Mouse (Mus musculus): ENCODE measurements around the gene Ppp1cb. TPM values are rescaled to one million over a fixed set of nuclear protein-coding genes. Genes with fewer than 3 reads are reported as not detected.

The Ppp1cb gene
- polyA plus RNA-seq, 1 experiment = 236 TPM

GRCm38 (mm10) chr5:32446810-32447209 is 11.8 kb upstream of the Ppp1cb start:
- peaks cover 11% of the 10 kb centered on the region for H3K4me1 ChIP-seq (ENCODE audit: control insufficient read depth, insufficient read depth, low read length)
- no peak overlapping the region for H3K27ac ChIP-seq (ENCODE audit: insufficient read depth, low read length)
- no peak overlapping the region for H3K4me3 ChIP-seq (replicated peaks; ENCODE audit: insufficient read depth, low read depth, low read length)
- no peaks in the 10 kb centered on the region for H3K27me3 ChIP-seq (ENCODE audit: control insufficient read depth, insufficient read depth, low read length)
- TF ChIP-seq POLR2A (IDR thresholded peaks at IDR 0.05; ENCODE audit: borderline replicate concordance, insufficient read depth, low read length) (no peak), CTCF (IDR thresholded peaks at IDR 0.05; ENCODE audit: borderline replicate concordance, insufficient read depth, low read depth, low read length) (no peak)
- no peak for DNase-seq

GRCm38 (mm10) chr5:32459251-32459881 is 723 bp downstream of the Ppp1cb start:
- H3K27me3 ChIP-seq (ENCODE audit: control insufficient read depth, insufficient read depth, low read length) = no peaks in the 10 kb centered on the region
- TF ChIP-seq CTCF (IDR thresholded peaks at IDR 0.05; ENCODE audit: borderline replicate concordance, insufficient read depth, low read depth, low read length) = no peak
- no peak for TF ChIP-seq POLR2A (IDR thresholded peaks at IDR 0.05; ENCODE audit: borderline replicate concordance, insufficient read depth, low read length)
- peak overlapping the region; percentile 100 for H3K4me3 ChIP-seq (replicated peaks; ENCODE audit: insufficient read depth, low read depth, low read length)
- WGBS = under 1% methylated on average over 63 of the region's 63 CpGs
- peaks cover 3% of the 10 kb centered on the region; the same call in 1 of the 2 replicates for H3K4me1 ChIP-seq (ENCODE audit: control insufficient read depth, insufficient read depth, low read length)
- no peak for DNase-seq
- H3K27ac ChIP-seq (ENCODE audit: insufficient read depth, low read length) = peak overlapping the region; percentile 74

- peaks cover 3% of the 10 kb centered on the region; the same call in 1 of the 2 replicates for H3K4me1 ChIP-seq (ENCODE audit: control insufficient read depth, insufficient read depth, low read length)
- WGBS = under 1% methylated on average over 19 of the region's 19 CpGs
- no peaks in the 10 kb centered on the region for H3K27me3 ChIP-seq (ENCODE audit: control insufficient read depth, insufficient read depth, low read length)
- H3K4me3 ChIP-seq (replicated peaks; ENCODE audit: insufficient read depth, low read depth, low read length) = peak overlapping the region; percentile 100
- no peak overlapping the region for H3K27ac ChIP-seq (ENCODE audit: insufficient read depth, low read length)
- TF ChIP-seq POLR2A (IDR thresholded peaks at IDR 0.05; ENCODE audit: borderline replicate concordance, insufficient read depth, low read length) (no peak), CTCF (IDR thresholded peaks at IDR 0.05; ENCODE audit: borderline replicate concordance, insufficient read depth, low read depth, low read length) (no peak)
- DNase-seq = peak in 1 of 2 experiments; percentile 32
These were observed 1.5 kb downstream of the Ppp1cb start for GRCm38 (mm10) chr5:32459882-32460751.

GRCm38 (mm10) chr5:32460973-32461372 is 2.3 kb downstream of the Ppp1cb start:
- DNase-seq = no peak

GRCm38 (mm10) chr5:32472332-32473028 is 13.8 kb downstream of the Ppp1cb start:
- TF ChIP-seq CTCF (IDR thresholded peaks at IDR 0.05; ENCODE audit: borderline replicate concordance, insufficient read depth, low read depth, low read length) (no peak), POLR2A (IDR thresholded peaks at IDR 0.05; ENCODE audit: borderline replicate concordance, insufficient read depth, low read length) (no peak)
- H3K27ac ChIP-seq (ENCODE audit: insufficient read depth, low read length) = no peak overlapping the region
- no peaks in the 10 kb centered on the region for H3K27me3 ChIP-seq (ENCODE audit: control insufficient read depth, insufficient read depth, low read length)
- peaks cover 13% of the 10 kb centered on the region for H3K4me1 ChIP-seq (ENCODE audit: control insufficient read depth, insufficient read depth, low read length)
- WGBS = 78% methylated on average over 4 of the region's 4 CpGs
- no peak overlapping the region for H3K4me3 ChIP-seq (replicated peaks; ENCODE audit: insufficient read depth, low read depth, low read length)
- DNase-seq = no peak

More at GRCm38 (mm10) chr5:32460973-32461372, 2.3 kb downstream of the Ppp1cb start:
- TF ChIP-seq CTCF (IDR thresholded peaks at IDR 0.05; ENCODE audit: borderline replicate concordance, insufficient read depth, low read depth, low read length) = no peak
- TF ChIP-seq POLR2A (IDR thresholded peaks at IDR 0.05; ENCODE audit: borderline replicate concordance, insufficient read depth, low read length) = no peak
- 10% methylated on average over 2 of the region's 2 CpGs for WGBS
- H3K27me3 ChIP-seq (ENCODE audit: control insufficient read depth, insufficient read depth, low read length) = no peaks in the 10 kb centered on the region
- peak overlapping the region; percentile 42 for H3K4me3 ChIP-seq (replicated peaks; ENCODE audit: insufficient read depth, low read depth, low read length)
- peaks cover 3% of the 10 kb centered on the region; the same call in 1 of the 2 replicates for H3K4me1 ChIP-seq (ENCODE audit: control insufficient read depth, insufficient read depth, low read length)
- H3K27ac ChIP-seq (ENCODE audit: insufficient read depth, low read length) = no peak overlapping the region

- WGBS = 56% methylated on average over 2 of the region's 2 CpGs
These were observed 14.3 kb downstream of the Ppp1cb start for GRCm38 (mm10) chr5:32473029-32473352.

GRCm38 (mm10) chr5:32476501-32476900 is 17.9 kb downstream of the Ppp1cb start:
- DNase-seq = no peak
- TF ChIP-seq CTCF (IDR thresholded peaks at IDR 0.05; ENCODE audit: borderline replicate concordance, insufficient read depth, low read depth, low read length) = no peak
- TF ChIP-seq POLR2A (IDR thresholded peaks at IDR 0.05; ENCODE audit: borderline replicate concordance, insufficient read depth, low read length) = no peak
- H3K4me1 ChIP-seq (ENCODE audit: control insufficient read depth, insufficient read depth, low read length) = peaks cover 14% of the 10 kb centered on the region
- no peaks in the 10 kb centered on the region for H3K27me3 ChIP-seq (ENCODE audit: control insufficient read depth, insufficient read depth, low read length)
- no peak overlapping the region for H3K27ac ChIP-seq (ENCODE audit: insufficient read depth, low read length)
- no peak overlapping the region for H3K4me3 ChIP-seq (replicated peaks; ENCODE audit: insufficient read depth, low read depth, low read length)

More at GRCm38 (mm10) chr5:32473029-32473352, 14.3 kb downstream of the Ppp1cb start:
- no peak for DNase-seq
- H3K27ac ChIP-seq (ENCODE audit: insufficient read depth, low read length) = no peak overlapping the region
- H3K4me3 ChIP-seq (replicated peaks; ENCODE audit: insufficient read depth, low read depth, low read length) = no peak overlapping the region
- no peaks in the 10 kb centered on the region for H3K27me3 ChIP-seq (ENCODE audit: control insufficient read depth, insufficient read depth, low read length)
- peaks cover 15% of the 10 kb centered on the region for H3K4me1 ChIP-seq (ENCODE audit: control insufficient read depth, insufficient read depth, low read length)
- TF ChIP-seq CTCF (IDR thresholded peaks at IDR 0.05; ENCODE audit: borderline replicate concordance, insufficient read depth, low read depth, low read length) (no peak), POLR2A (IDR thresholded peaks at IDR 0.05; ENCODE audit: borderline replicate concordance, insufficient read depth, low read length) (no peak)
